Mouse (Mus musculus) frontal cortex, postnatal 14 days (tissue): ENCODE results near the gene Mtmr3.

Source experiments
- DNase-seq, 2 experiments: peaks; one replicate each; pipeline ENCODE4 v3.0.0; 2022; ENCODE audit warnings: low spot score in 2 of 2

The Mtmr3 gene

DNA sequence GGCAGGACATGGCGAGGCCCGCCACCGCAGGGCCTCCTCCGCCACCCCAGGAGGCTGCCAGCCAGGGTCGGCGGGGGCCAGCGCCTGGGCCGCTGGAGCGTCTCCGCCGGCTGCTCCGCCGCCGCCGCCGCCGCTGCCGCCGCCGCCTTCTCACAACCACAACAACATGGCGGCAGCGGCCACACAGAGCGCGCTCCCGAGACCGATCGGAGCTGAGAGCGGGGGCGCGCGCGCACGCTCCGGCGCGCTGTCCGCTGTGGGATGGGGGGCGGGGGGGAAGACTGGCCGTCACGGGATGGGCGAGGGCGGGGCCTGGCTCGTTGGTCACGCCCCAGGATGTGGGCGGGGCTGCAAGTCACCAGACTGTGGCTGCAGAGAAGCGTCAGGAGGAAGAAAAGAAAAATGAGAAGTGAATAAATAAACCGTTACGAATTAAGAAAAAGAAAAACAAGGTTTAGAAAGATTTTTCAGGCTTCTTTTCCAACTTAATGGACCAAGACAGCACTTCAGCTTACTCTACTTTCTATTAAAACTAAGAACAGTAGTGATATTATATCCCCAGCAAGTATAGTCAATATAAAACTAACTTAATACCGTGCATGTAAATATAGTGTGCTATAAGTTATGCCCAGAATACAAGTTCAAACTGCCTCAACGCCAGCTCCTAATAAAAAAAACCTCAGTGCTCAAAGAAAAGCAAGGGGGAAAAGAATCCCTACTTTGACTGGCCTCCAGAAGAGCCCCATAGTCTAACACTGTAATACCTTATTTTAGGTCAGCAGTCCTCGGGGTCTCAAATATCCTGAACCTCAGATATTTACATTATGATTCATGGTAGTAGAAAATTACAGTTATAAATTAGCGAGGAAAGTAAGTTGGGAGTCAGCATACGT, at the start of gene Mtmr3:
Gene Mtmr3 (minus strand): TSS at position 256 of the 893 bp plus-strand sequence.
- peak; percentile 78 to 87 for DNase-seq

GRCm38 (mm10) chr11:4643722-4644121, 49.1 kb upstream of the Mtmr3 start:
- DNase-seq = no peak

- no peak for DNase-seq
Measured at GRCm38 (mm10) chr11:4641185-4641584, 46.5 kb upstream of the Mtmr3 start.

- DNase-seq = no peak
Measured at GRCm38 (mm10) chr11:4638261-4638660, 43.6 kb upstream of the Mtmr3 start.

DNA sequence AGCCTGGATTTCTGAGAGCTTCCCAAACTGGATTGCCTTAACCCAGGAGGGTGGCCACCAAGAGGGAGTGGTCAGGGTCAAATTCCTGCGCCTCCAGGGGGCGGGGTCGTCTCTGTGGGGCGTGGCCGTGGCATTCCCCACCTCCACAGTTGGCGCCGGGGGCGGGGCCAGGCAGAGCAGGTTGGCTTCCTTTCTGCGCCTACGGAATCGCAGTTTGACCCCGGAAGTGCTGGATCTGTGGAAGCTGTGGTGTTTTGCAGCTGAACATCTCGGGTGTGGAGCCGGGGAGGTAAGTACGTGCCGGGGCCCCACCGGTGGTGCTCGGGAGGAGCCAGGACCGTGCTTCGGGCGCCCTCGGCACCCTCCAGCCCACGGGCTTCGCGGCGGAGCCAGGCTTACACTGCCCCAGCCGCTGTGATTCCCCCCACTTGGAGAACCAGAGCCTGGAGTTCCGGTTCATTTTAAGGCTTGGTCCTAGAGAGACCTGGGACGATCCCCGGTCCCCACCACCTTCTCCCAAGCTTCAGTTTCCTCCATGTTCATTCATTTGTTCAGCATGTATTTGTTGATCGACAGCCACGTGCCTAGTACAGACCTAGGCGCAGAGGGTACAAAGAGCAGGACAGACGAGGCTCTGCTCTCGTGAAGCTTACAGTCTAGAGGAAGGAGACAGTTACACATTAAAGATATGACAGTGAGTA, 43.0 kb upstream of the Mtmr3 start, which contains the start of gene Ascc2:
Gene Ascc2 (plus strand): TSS at position 214 of the 701 bp plus-strand sequence.
- peak; percentile 73 to 84 for DNase-seq

- no peak for DNase-seq
Measured at GRCm38 (mm10) chr11:4636782-4637342, 42.2 kb upstream of the Mtmr3 start.

- no peak for DNase-seq
Measured at GRCm38 (mm10) chr11:4634395-4634794, 39.7 kb upstream of the Mtmr3 start.

- no peak for DNase-seq
Measured at GRCm38 (mm10) chr11:4633420-4633819, 38.8 kb upstream of the Mtmr3 start.

GRCm38 (mm10) chr11:4629861-4630280, 35.2 kb upstream of the Mtmr3 start:
- DNase-seq = no peak

DNA sequence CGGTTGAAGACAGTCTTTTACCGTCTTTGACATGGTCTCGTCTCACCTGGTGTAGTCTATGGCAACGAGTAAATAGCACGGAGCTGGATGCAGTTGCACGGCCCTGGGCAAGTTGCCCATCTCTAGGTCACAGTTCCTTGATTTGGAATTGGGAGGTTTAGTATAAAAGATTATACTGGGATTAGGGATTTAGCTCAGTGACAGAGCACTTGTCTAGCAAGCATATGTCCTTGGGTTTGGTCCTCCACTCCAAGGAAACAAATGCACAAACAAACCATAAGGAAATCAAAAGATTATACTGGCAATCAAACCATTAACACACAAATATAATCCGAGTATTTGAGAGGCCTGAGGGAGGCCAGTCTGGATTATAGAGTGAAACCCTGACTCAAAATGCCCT, 33.0 kb upstream of the Mtmr3 start:
- DNase-seq = no peak

DNA sequence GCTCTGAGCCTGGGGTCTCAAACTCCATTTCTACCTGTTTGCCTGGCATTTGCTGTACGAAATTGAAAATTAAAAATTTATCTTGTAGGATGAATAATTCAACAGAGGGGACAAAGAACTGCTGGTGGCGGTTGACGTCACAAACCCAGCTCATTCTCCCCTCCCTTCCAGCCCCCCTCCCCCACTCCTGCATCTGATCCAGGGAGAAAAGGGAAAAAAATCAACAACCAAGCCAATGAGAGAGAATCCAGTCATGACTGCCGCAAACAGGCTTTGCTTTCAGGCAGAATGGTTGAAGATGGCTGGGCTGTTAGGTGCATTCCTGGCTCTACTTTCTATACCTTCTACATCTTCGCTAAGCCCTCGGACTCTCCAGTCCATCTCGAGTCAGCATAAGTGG, 31.3 kb upstream of the Mtmr3 start:
- DNase-seq = no peak

DNA sequence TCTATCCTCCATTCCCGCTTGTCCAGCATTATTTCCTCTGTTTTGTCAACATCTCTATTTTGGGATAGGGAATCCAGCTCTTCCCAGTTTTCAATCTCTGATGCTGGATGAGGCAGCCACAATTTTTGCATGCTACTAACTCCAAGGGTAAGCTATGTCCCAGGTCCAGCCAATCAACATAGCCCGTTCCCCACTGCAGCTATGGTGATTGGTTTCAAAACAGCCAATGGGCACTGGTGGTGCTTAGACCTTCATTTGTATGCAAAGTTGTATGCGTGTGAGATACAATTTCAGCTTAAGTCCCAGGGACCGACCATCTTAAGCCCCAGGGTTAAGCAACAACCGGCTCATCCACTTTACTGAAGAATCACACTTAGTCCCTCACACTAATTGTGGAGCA, 28.3 kb upstream of the Mtmr3 start:
- DNase-seq = no peak

DNA sequence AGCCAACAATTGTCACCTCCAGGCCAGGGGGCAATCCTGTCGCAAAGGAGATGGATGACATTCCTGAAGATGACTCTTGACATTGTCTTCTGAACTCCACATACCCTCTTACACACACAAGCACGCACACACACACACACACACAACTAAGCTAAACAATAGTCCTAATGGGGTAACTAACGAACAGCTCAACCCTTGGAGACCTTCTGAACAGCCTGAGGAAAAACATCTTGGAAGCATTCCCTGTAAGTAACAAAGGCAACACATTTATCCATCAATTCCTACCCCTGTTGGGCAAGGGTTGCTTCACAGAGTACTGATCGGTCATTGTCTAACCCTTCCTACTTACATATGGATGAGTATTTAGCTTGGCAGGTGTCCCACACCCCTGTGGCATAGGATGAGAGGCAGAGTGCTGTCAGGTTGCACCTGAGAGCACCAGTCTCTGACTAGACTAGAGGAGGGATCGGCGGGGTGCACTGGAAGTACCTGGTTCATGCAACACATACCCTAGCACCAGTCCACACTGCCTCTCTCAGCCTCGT, 27.9 kb upstream of the Mtmr3 start:
- DNase-seq = no peak

GRCm38 (mm10) chr11:4621866-4622265, 27.2 kb upstream of the Mtmr3 start:
- DNase-seq = no peak

GRCm38 (mm10) chr11:4620501-4621108, 25.9 kb upstream of the Mtmr3 start:
- no peak for DNase-seq

- peak in 1 of 2 experiments; percentile 23 for DNase-seq
Measured at GRCm38 (mm10) chr11:4620017-4620485, 25.4 kb upstream of the Mtmr3 start, which contains the start of gene Gm11032. Gm11032 (plus strand) TSS chr11:4620067.

- DNase-seq = no peak
Measured at GRCm38 (mm10) chr11:4611904-4612303, 17.2 kb upstream of the Mtmr3 start.

DNA sequence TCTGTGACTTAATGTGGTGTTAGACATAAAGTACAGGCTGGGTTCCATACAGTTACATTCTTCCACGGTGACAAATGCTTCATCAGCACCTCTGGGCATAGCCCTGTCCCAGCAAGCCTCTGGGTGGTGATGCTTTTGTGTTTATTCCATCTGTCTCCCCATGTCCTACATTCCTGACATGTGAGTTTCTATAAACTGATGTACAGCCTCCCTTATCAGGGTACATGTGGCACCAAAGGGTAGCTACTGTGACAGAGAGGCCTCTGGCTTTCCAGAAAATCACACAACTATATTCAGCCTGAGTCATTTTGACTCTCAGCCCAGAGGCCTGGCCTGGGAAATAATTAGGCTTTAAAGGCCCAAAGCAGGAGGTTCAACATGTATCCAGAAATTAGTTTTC, 11.9 kb upstream of the Mtmr3 start:
- DNase-seq = no peak

DNA sequence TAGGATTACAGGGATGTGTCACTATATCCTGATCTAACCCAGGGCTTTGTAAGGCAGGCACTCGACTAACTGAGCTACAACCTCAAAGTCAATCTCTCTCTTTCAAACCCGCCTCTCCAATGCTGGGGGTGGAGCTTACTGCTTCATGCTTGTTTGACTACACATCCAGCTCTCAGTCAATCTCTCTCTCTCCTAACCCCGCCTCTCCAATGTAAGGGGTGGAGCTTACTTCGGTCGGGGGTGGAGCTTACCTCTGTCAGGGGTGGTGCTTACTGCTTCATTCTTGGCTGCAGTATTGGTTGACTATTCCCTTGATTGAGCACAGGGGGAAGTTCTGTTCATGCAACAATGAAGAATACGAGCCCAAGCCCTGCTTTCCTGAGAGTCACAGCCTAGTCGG, 10.8 kb upstream of the Mtmr3 start:
- no peak for DNase-seq

DNA sequence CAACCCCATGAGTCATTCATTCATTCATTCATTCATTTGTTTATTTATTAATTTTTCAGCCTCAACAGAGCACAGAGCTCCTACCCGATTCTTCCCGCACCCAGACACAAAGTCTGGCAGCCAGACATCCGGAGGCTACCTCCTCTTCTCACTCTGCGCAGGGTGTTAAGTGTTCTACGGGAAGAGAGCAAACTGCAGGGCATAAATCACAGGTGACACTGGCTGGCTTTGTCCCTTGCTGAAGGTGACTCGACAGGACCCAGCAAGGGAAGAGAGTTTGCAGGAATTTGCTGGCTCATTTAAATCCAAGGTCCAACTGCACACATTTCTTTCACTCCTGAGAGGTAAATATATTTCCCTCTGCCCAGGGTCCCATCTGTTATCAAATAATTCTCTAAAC, 9.8 kb upstream of the Mtmr3 start:
- no peak for DNase-seq

- DNase-seq = no peak
Measured at GRCm38 (mm10) chr11:4602691-4603441, 8.2 kb upstream of the Mtmr3 start.
